Mouse (Mus musculus): Measurements from ENCODE around the gene Scrn1.

DNA sequence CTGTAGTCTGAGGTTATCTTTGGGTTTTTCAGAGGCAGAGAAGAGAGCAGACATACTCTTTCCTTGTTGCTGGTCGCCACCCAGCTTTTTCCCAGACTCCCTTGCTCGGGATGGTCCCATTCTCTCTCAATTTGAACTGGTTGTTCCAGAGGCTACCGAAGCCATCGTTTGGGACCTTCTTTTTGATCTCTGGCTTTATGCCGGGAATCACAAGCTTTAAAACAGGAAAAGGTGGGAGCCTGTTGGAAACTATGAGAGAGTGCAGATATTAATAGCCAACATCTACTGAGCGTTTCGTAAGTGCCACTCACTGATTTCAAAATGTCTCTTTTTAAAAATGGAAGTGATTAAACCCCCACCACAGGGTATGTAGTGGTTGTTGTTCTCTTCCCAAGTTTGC, 94.4 kb downstream of the Scrn1 start:
- TF ChIP-seq CTCF (IDR thresholded peaks at IDR 0.05; ENCODE audit: control insufficient read depth, insufficient read depth, insufficient read length) (no peak), USF1 (IDR thresholded peaks at IDR 0.05; ENCODE audit: low read depth) (no peak), MAX (IDR thresholded peaks at IDR 0.05) (no peak), CEBPB (IDR thresholded peaks at IDR 0.05; ENCODE audit: low read depth) (no peak), MYOG (IDR thresholded peaks at IDR 0.05; ENCODE audit: control insufficient read depth, extremely low read depth, insufficient read length) (no peak), FOSL1 (IDR thresholded peaks at IDR 0.05; ENCODE audit: insufficient read depth, low read length, poor library complexity, severe bottlenecking) (no peak), MYOD1 (IDR thresholded peaks at IDR 0.05; ENCODE audit: control insufficient read depth, insufficient read length, low read depth) (no peak)
